ENCODE assay signal across 25 mouse cellular contexts in genomic region chr10:105377711-105378110, GRCm38 (mm10).
DNase-seq lines count a peak whose midpoint lies in the region; ATAC-seq and TF ChIP-seq lines count a peak whose summit lies in the region.
"Had no signal": no experiment of that assay in that cellular context is flagged by ENCODE, and none has a peak within 500 bp of the region (broad histone marks: within the 10 kb centered on the region; RNA-seq: fewer than 3 reads in every experiment).

No protein-coding gene starts in this region.

- peaks cover 4% of the 10 kb centered on the region; the same call in 1 of the 2 replicates for H3K36me3 ChIP-seq in embryonic facial prominence, embryonic 14.5 days (ENCODE audit: control insufficient read depth, insufficient read depth, low read length)
- H3K36me3 ChIP-seq in embryonic facial prominence, embryonic 10.5 days (replicated peaks): peaks cover 4% of the 10 kb centered on the region; the same call in 1 of the 2 replicates
- H3K36me3 ChIP-seq in forebrain, postnatal 0 days (ENCODE audit: insufficient read depth): no peaks in the 10 kb centered on the region
- H3K36me3 ChIP-seq in forebrain, embryonic 11.5 days (ENCODE audit: control insufficient read depth, insufficient read depth, low read length): no peaks in the 10 kb centered on the region
- H3K36me3 ChIP-seq: embryonic facial prominence, embryonic 15.5 days; forebrain, embryonic 15.5 days; heart, embryonic 10.5 days; heart, embryonic 13.5 days; hindbrain, embryonic 12.5 days; hindbrain, embryonic 15.5 days had no signal

- H3K27ac ChIP-seq in embryonic facial prominence, embryonic 14.5 days (replicated peaks; ENCODE audit: low read depth, low read length): no peak overlapping the region
- H3K27ac ChIP-seq in embryonic facial prominence, embryonic 10.5 days (replicated peaks): no peak overlapping the region
- no peak overlapping the region for H3K27ac ChIP-seq in forebrain, postnatal 0 days (ENCODE audit: low read depth, low read length)
- no peak overlapping the region for H3K27ac ChIP-seq in forebrain, embryonic 11.5 days (ENCODE audit: low read depth, low read length)
- H3K27ac ChIP-seq: embryonic facial prominence, embryonic 15.5 days; forebrain, embryonic 15.5 days; heart, embryonic 10.5 days; heart, embryonic 13.5 days; hindbrain, embryonic 12.5 days; hindbrain, embryonic 15.5 days had no signal

- DNase-seq in embryonic facial prominence, embryonic 14.5 days (ENCODE audit: low spot score): peak; percentile 13
- DNase-seq in embryonic facial prominence, embryonic 10.5 days (ENCODE audit: low spot score): no peak
- peak; percentile 52 for DNase-seq in forebrain, postnatal 0 days
- no peak for DNase-seq in forebrain, embryonic 11.5 days (ENCODE audit: low spot score)
- peak; percentile 17 for DNase-seq in heart, adult 8-10 months (ENCODE audit: low spot score)
- no peak for DNase-seq in heart, postnatal 10 days
- DNase-seq in left cerebral cortex, postnatal 25 days (ENCODE audit: low spot score in 2 of 2): no peak
- DNase-seq: adrenal gland, adult 8-10 months; adrenal gland, postnatal 25 days; cerebellum, adult 11 months; cerebellum, adult 2 months; cerebellum, adult 9-11 months; cerebellum, postnatal 36 days; embryo, embryonic 11 days; gastrocnemius, postnatal 10 days; gastrocnemius, postnatal 36 days; kidney, adult 2 months had no signal

- H3K9me3 ChIP-seq in embryonic facial prominence, embryonic 14.5 days (ENCODE audit: control insufficient read depth, low read length): peaks cover 5% of the 10 kb centered on the region
- peaks cover 7% of the 10 kb centered on the region; the same call in 1 of the 2 replicates for H3K9me3 ChIP-seq in embryonic facial prominence, embryonic 10.5 days
- H3K9me3 ChIP-seq in forebrain, postnatal 0 days (ENCODE audit: low read length): no peaks in the 10 kb centered on the region
- 0 out of 2 replicates have a peak, but pooled peaks cover 2% of the 10 kb centered on the region for H3K9me3 ChIP-seq in forebrain, embryonic 11.5 days (ENCODE audit: control insufficient read depth, low read length)
- H3K9me3 ChIP-seq: embryonic facial prominence, embryonic 15.5 days; forebrain, embryonic 15.5 days; heart, embryonic 10.5 days; hindbrain, embryonic 15.5 days had no signal

- H3K9ac ChIP-seq in embryonic facial prominence, embryonic 14.5 days (ENCODE audit: low read depth, low read length): no peak overlapping the region
- H3K9ac ChIP-seq in forebrain, postnatal 0 days: no peak overlapping the region
- H3K9ac ChIP-seq in forebrain, embryonic 11.5 days (ENCODE audit: low read length): no peak overlapping the region
- H3K9ac ChIP-seq: embryonic facial prominence, embryonic 15.5 days; forebrain, embryonic 15.5 days; heart, embryonic 13.5 days; hindbrain, embryonic 12.5 days; hindbrain, embryonic 15.5 days had no signal

- intact Hi-C loops in heart, postnatal 10 days (cut with DNase I): no loop called here
- intact Hi-C loops in left cerebral cortex, postnatal 25 days (cut with DNase I): no loop called here

- no peak for TF ChIP-seq CTCF in forebrain, postnatal 0 days (IDR thresholded peaks at IDR 0.05; ENCODE audit: low read depth)

- H3K27me3 ChIP-seq in embryonic facial prominence, embryonic 14.5 days (replicated peaks; ENCODE audit: control insufficient read depth, insufficient read depth, low read length): no peaks in the 10 kb centered on the region
- H3K27me3 ChIP-seq in embryonic facial prominence, embryonic 10.5 days (replicated peaks; ENCODE audit: low read depth, poor library complexity, severe bottlenecking): no peaks in the 10 kb centered on the region
- no peaks in the 10 kb centered on the region for H3K27me3 ChIP-seq in forebrain, postnatal 0 days (ENCODE audit: insufficient read depth, low read length)
- peaks cover 15% of the 10 kb centered on the region; the same call in 1 of the 2 replicates for H3K27me3 ChIP-seq in forebrain, embryonic 11.5 days (ENCODE audit: control insufficient read depth, insufficient read depth, low read length)
- H3K27me3 ChIP-seq: embryonic facial prominence, embryonic 15.5 days; forebrain, embryonic 15.5 days; heart, embryonic 13.5 days; hindbrain, embryonic 12.5 days; hindbrain, embryonic 15.5 days had no signal

- ATAC-seq in embryonic facial prominence, embryonic 14.5 days (ENCODE audit: low read depth): no peak
- ATAC-seq in forebrain, postnatal 0 days: no peak
- ATAC-seq in forebrain, embryonic 11.5 days (replicated peaks; ENCODE audit: low FRiP score): no peak
- ATAC-seq: activated CD4-positive, CD25-positive, alpha-beta regulatory T cell, adult 4 months; forebrain, embryonic 15.5 days; intestine, postnatal 0 days had no signal

- H3K4me3 ChIP-seq in embryonic facial prominence, embryonic 14.5 days (ENCODE audit: low read depth, low read length): no peak overlapping the region
- no peak overlapping the region for H3K4me3 ChIP-seq in embryonic facial prominence, embryonic 10.5 days
- no peak overlapping the region for H3K4me3 ChIP-seq in forebrain, postnatal 0 days (ENCODE audit: low read depth, low read length)
- H3K4me3 ChIP-seq in forebrain, embryonic 11.5 days (ENCODE audit: low read depth, low read length): no peak overlapping the region
- H3K4me3 ChIP-seq: embryonic facial prominence, embryonic 15.5 days; forebrain, embryonic 15.5 days; heart, embryonic 10.5 days; heart, embryonic 13.5 days; hindbrain, embryonic 12.5 days; hindbrain, embryonic 15.5 days had no signal

- H3K4me2 ChIP-seq in embryonic facial prominence, embryonic 14.5 days (ENCODE audit: low read depth, low read length): no peak overlapping the region
- no peak overlapping the region for H3K4me2 ChIP-seq in forebrain, postnatal 0 days (ENCODE audit: low read depth)
- H3K4me2 ChIP-seq in forebrain, embryonic 11.5 days (ENCODE audit: low read depth, low read length, severe bottlenecking): no peak overlapping the region
- H3K4me2 ChIP-seq: embryonic facial prominence, embryonic 15.5 days; forebrain, embryonic 15.5 days; heart, embryonic 13.5 days; hindbrain, embryonic 12.5 days; hindbrain, embryonic 15.5 days had no signal

- 92% methylated on average over 2 of the region's 2 CpGs for WGBS in embryonic facial prominence, embryonic 14.5 days
- 96% methylated on average over 2 of the region's 2 CpGs for WGBS in embryonic facial prominence, embryonic 10.5 days
- WGBS in forebrain, postnatal 0 days: 68% methylated on average over 2 of the region's 2 CpGs
- 97% methylated on average over 2 of the region's 2 CpGs for WGBS in forebrain, embryonic 11.5 days

- no peaks in the 10 kb centered on the region for H3K4me1 ChIP-seq in embryonic facial prominence, embryonic 14.5 days (ENCODE audit: control insufficient read depth, insufficient read depth, low read length)
- H3K4me1 ChIP-seq in embryonic facial prominence, embryonic 10.5 days: 0 out of 2 replicates have a peak, but pooled peaks cover 3% of the 10 kb centered on the region
- H3K4me1 ChIP-seq in forebrain, postnatal 0 days (ENCODE audit: insufficient read depth): no peaks in the 10 kb centered on the region
- H3K4me1 ChIP-seq in forebrain, embryonic 11.5 days (replicated peaks; ENCODE audit: control insufficient read depth, insufficient read depth, low read length): peaks cover 5% of the 10 kb centered on the region; the same call in 1 of the 2 replicates
- H3K4me1 ChIP-seq: embryonic facial prominence, embryonic 15.5 days; heart, embryonic 10.5 days had no signal

Comparison
In these comparisons a context has a peak if more than half of its experiments do, and no peak if none do; other contexts are left out.
1. DNase-seq: peak in embryonic facial prominence, embryonic 14.5 days (single experiment), forebrain, postnatal 0 days (single experiment) and heart, adult 8-10 months (single experiment); none in embryonic facial prominence, embryonic 10.5 days (single experiment), forebrain, embryonic 11.5 days (single experiment), heart, postnatal 10 days (0 of 2) and left cerebral cortex, postnatal 25 days (0 of 2).